Mouse (Mus musculus): Measurements from ENCODE around the gene Btbd2. TPM values are rescaled to one million over a fixed set of nuclear protein-coding genes. Genes with fewer than 3 reads are reported as not detected.

Gene Btbd2
- total and polyA plus RNA-seq, 2 experiments from 2014 or later, result 36.7 to 92.2 TPM

DNA sequence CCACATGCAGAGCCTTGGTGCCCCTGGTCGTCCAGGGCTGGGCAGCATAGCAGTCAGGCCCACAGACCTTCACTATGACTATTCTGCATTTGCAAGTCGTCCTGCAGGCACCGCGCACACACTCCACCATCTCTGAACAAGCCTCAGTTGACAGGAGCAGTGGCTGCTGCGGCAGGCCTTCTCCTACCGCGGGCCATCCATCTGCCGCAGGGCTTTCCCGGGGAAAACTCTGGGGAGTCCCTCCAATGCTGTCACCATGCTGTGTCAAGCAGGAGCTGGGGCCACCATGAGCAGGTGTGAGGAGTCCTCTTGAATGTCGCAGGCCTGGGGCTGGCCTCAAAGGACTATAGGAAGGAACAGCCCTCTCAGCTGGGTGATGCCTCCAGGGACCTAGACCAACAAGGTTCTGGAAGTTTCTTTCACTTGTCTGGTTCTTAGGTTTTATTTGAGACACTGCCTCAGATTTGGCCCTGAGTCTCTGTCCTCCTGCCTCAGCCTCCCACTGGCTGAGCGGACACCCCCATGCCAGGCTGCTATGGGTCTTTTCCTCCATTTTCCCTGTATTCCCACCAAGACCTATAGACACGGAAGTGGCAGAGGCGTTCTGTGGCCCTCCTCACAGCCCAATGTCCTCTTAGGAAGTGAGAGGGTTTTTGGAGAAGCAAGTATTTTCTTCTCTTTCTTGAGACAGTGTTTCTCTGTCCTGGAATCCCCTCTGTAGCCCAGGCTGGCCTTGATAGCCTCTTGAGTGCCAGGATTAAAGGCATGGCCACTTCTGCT lies 37.5 kb upstream of the Btbd2 start:
- Histone ChIP-seq H3K9ac (replicated peaks; ENCODE audit: low read depth, low read length) (no peak overlapping the region), H3K27me3 (ENCODE audit: control insufficient read depth, insufficient read depth, low read length) (no peaks in the 10 kb centered on the region), H3K36me3 (replicated peaks; ENCODE audit: control insufficient read depth, insufficient read depth, low read length) (peaks cover 32% of the 10 kb centered on the region), H3K27ac (ENCODE audit: low read depth) (peak overlapping the region; percentile 55; the same call in 1 of the 2 replicates), H3K4me2 (ENCODE audit: low read depth, low read length) (no peak overlapping the region; the same call in 1 of the 2 replicates), H3K4me3 (ENCODE audit: low read depth, low read length) (no peak overlapping the region), H3K4me1 (ENCODE audit: control insufficient read depth, insufficient read depth) (peaks cover 12% of the 10 kb centered on the region; the same call in 1 of the 2 replicates), H3K9me3 (replicated peaks; ENCODE audit: control insufficient read depth, low read length) (no peaks in the 10 kb centered on the region)
- 87% methylated on average over 13 of the region's 13 CpGs for WGBS
- DNase-seq (ENCODE audit: low spot score) (no peak), ATAC-seq (ENCODE audit: insufficient read depth, low read depth) (no peak)
- no peak for TF ChIP-seq EP300 (IDR thresholded peaks at IDR 0.05; ENCODE audit: low read depth)
- no peak for TF ChIP-seq CTCF (IDR thresholded peaks at IDR 0.05; ENCODE audit: low read depth)

DNA sequence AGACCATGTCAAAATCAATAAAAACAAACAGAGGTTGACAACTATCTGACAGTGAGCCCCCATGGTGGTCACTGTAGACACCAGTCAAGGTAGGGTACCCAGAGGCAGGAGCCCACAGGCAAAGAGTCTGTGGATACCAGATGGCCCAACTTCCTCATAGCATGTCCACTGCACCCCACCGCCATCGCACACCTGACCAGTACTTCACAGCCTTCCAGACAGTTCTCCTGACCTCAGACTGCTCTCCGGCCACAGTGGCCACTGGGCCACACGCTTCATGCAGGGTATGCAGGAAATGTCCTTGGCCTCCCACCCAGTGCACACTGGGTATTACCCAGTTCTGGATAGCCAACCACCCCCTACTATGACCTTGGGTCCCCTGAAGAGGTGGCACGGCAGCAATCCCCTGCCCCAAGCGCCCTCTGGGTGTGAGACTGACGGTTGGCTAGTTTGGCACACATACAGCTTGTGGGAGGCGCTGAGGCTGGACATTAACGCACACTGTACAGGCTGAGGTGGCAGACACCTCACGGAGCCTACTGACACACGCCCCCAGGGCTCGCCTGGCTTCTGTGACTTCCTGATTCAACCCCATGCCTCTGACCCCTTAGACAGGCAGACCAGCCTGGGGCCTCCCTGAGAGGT lies 36.7 kb upstream of the Btbd2 start:
- no peak overlapping the region for H3K4me3 ChIP-seq (ENCODE audit: low read depth, low read length)
- no peak for ATAC-seq (ENCODE audit: insufficient read depth, low read depth)
- WGBS, result 82% methylated on average over 12 of the region's 12 CpGs
- H3K4me2 ChIP-seq (ENCODE audit: low read depth, low read length), result no peak overlapping the region
- no peak overlapping the region for H3K9ac ChIP-seq (replicated peaks; ENCODE audit: low read depth, low read length)
- H3K27me3 ChIP-seq (ENCODE audit: control insufficient read depth, insufficient read depth, low read length), result no peaks in the 10 kb centered on the region
- no peak for DNase-seq (ENCODE audit: low spot score)
- H3K27ac ChIP-seq (ENCODE audit: low read depth), result peak overlapping the region; percentile 20; the same call in 1 of the 2 replicates
- peaks cover 36% of the 10 kb centered on the region for H3K36me3 ChIP-seq (replicated peaks; ENCODE audit: control insufficient read depth, insufficient read depth, low read length)
- H3K9me3 ChIP-seq (replicated peaks; ENCODE audit: control insufficient read depth, low read length), result no peaks in the 10 kb centered on the region
- TF ChIP-seq CTCF (IDR thresholded peaks at IDR 0.05; ENCODE audit: low read depth), result no peak
- no peak for TF ChIP-seq EP300 (IDR thresholded peaks at IDR 0.05; ENCODE audit: low read depth)
- H3K4me1 ChIP-seq (ENCODE audit: control insufficient read depth, insufficient read depth), result peaks cover 12% of the 10 kb centered on the region; the same call in 1 of the 2 replicates

DNA sequence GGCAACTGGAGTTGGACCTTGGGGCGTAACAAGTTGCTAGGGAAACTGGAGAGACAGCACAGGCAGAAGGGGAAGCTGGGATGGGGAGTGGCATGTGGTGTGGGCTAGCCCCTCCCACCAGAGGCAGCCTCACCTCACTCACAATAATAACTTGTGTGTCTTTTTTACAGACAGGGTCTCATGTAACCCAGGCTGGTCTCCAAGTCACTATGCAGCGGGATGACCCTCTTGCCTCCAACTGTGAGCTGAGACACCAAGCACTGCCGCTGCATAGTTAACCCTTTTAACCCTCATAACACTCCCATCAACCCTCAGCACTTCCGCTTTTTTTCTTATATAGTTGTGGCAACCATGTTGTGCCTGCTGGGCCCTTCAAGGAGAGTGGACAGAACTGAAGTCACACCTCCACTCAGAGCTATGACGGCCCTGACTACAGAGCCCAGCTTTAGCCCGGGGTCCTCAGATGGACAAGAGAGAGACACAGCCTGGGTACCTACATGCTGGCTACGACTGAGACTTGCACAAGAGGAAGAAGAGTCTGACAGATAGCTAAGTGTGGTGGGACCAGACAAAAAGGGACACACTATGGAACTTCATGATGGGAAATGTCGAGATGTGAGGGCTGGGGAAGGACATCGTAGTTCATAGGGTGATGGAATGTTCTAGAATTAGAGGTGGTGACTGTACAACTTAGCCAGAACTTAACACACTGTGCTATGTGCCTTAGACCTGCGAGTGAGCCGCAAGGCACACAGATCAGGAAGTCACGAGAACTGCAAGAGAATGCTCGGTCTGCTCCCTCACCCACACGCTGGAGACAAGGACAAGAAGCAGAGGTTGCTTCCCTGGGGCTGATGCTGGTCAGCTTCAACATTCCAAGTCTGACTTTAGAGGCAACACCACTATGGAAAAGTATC lies 35.6 kb upstream of the Btbd2 start:
- ATAC-seq (ENCODE audit: insufficient read depth, low read depth), result no peak
- Histone ChIP-seq H3K9me3 (replicated peaks; ENCODE audit: control insufficient read depth, low read length) (no peaks in the 10 kb centered on the region), H3K4me3 (ENCODE audit: low read depth, low read length) (no peak overlapping the region), H3K4me1 (ENCODE audit: control insufficient read depth, insufficient read depth) (peaks cover 9% of the 10 kb centered on the region; the same call in 1 of the 2 replicates), H3K27ac (ENCODE audit: low read depth) (peak overlapping the region; percentile 15; the same call in 1 of the 2 replicates), H3K4me2 (ENCODE audit: low read depth, low read length) (no peak overlapping the region), H3K9ac (replicated peaks; ENCODE audit: low read depth, low read length) (no peak overlapping the region), H3K36me3 (replicated peaks; ENCODE audit: control insufficient read depth, insufficient read depth, low read length) (peaks cover 31% of the 10 kb centered on the region), H3K27me3 (ENCODE audit: control insufficient read depth, insufficient read depth, low read length) (no peaks in the 10 kb centered on the region)
- TF ChIP-seq CTCF (IDR thresholded peaks at IDR 0.05; ENCODE audit: low read depth) (no peak), EP300 (IDR thresholded peaks at IDR 0.05; ENCODE audit: low read depth) (no peak)
- no peak for DNase-seq (ENCODE audit: low spot score)
- 76% methylated on average over 14 of the region's 14 CpGs for WGBS

DNA sequence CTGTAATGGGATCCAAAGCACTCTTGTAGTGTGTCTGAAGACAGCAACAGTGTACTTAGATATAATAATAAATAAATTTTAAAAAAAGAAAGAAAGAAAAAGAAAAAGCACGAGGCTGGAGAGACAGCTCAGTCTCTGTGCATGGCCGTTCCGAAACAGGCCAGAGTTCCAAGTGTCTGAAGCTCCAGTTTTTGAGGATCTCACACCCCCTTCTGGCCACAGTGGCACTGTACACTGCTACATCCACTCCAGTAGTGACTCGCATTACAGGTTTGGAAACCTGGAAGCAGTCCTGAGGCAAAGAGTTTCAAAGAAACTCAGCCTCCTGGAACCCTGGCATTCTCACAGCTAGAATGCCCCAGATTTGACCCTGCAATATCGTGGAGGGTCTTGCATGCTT lies 31.0 kb upstream of the Btbd2 start:
- WGBS, result 25% methylated on average over 5 of the region's 5 CpGs
- H3K27me3 ChIP-seq (ENCODE audit: control insufficient read depth, insufficient read depth, low read length), result no peaks in the 10 kb centered on the region
- peaks cover 42% of the 10 kb centered on the region for H3K36me3 ChIP-seq (replicated peaks; ENCODE audit: control insufficient read depth, insufficient read depth, low read length)
- ATAC-seq (ENCODE audit: insufficient read depth, low read depth) (peak; percentile 83), DNase-seq (ENCODE audit: low spot score) (peak; percentile 77)
- no peaks in the 10 kb centered on the region for H3K9me3 ChIP-seq (replicated peaks; ENCODE audit: control insufficient read depth, low read length)
- H3K4me1 ChIP-seq (ENCODE audit: control insufficient read depth, insufficient read depth), result no peaks in the 10 kb centered on the region
- H3K4me2 ChIP-seq (ENCODE audit: low read depth, low read length), result no peak overlapping the region
- TF ChIP-seq EP300 (IDR thresholded peaks at IDR 0.05; ENCODE audit: low read depth) (no peak), CTCF (IDR thresholded peaks at IDR 0.05; ENCODE audit: low read depth) (peak; percentile 87)
- no peak overlapping the region for H3K27ac ChIP-seq (ENCODE audit: low read depth)
- no peak overlapping the region for H3K4me3 ChIP-seq (ENCODE audit: low read depth, low read length)
- no peak overlapping the region for H3K9ac ChIP-seq (replicated peaks; ENCODE audit: low read depth, low read length)

DNA sequence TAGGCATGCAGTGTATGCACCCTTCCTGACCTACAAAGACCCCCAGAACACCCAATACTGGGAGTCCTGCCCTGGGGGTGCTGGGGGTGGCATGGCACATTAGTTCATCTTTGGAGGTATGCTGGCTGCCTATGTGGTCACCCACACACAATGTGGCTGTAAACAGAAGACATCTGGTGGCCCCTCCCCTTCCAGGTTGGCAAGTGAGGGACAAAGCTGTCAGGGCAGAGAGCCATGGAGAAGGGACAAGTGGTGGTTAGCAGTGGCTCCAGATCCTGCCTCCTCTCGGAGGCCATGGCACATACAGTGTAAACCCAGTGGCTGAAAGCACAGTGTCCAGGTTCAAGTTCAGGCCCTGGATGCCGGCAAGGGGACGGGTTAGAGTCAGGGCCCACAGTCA lies 29.7 kb upstream of the Btbd2 start:
- DNase-seq (ENCODE audit: low spot score), result no peak
- no peak overlapping the region for H3K4me2 ChIP-seq (ENCODE audit: low read depth, low read length)
- H3K9ac ChIP-seq (replicated peaks; ENCODE audit: low read depth, low read length), result no peak overlapping the region
- H3K4me3 ChIP-seq (ENCODE audit: low read depth, low read length), result no peak overlapping the region
- no peak overlapping the region for H3K27ac ChIP-seq (ENCODE audit: low read depth)
- H3K36me3 ChIP-seq (replicated peaks; ENCODE audit: control insufficient read depth, insufficient read depth, low read length), result peaks cover 41% of the 10 kb centered on the region
- no peaks in the 10 kb centered on the region for H3K9me3 ChIP-seq (replicated peaks; ENCODE audit: control insufficient read depth, low read length)
- WGBS, result 91% methylated on average over 3 of the region's 3 CpGs
- H3K27me3 ChIP-seq (ENCODE audit: control insufficient read depth, insufficient read depth, low read length), result no peaks in the 10 kb centered on the region
- H3K4me1 ChIP-seq (ENCODE audit: control insufficient read depth, insufficient read depth), result no peaks in the 10 kb centered on the region
- TF ChIP-seq CTCF (IDR thresholded peaks at IDR 0.05; ENCODE audit: low read depth), result no peak
- no peak for TF ChIP-seq EP300 (IDR thresholded peaks at IDR 0.05; ENCODE audit: low read depth)
- no peak for ATAC-seq (ENCODE audit: insufficient read depth, low read depth)

Data from heart, postnatal 0 days (tissue).